Mouse (Mus musculus) liver, adult 2 months (tissue): ENCODE results near the gene Fap. TPM values are rescaled to one million over a fixed set of nuclear protein-coding genes. Genes with fewer than 3 reads are reported as not detected.
A peak's percentile ranks its signal among the peaks of the same experiment; 100 is the strongest.

Experiments used
- DNase-seq: peaks from one replicate; pipeline ENCODE4 v3.0.0-alpha.2; 2011; ENCODE audit warnings: low read depth, low spot score; ENCODE audit errors: extremely low read depth
- H3K27ac ChIP-seq: fragments of 200-500 bp; replicated peaks from 2 replicates; pipeline ENCODE4 v1.5.1; 2012; ENCODE audit warnings: low read depth, mild to moderate bottlenecking, control low read depth, inconsistent platforms, low read length; ENCODE audit not compliant: insufficient read depth
- H3K27me3 ChIP-seq: fragments of 200-500 bp; 2 replicates; pipeline ENCODE4 v1.6.1; 2012; ENCODE audit warnings: mild to moderate bottlenecking, moderate library complexity, low read length, inconsistent platforms; ENCODE audit not compliant: control insufficient read depth, insufficient read depth
- H3K36me3 ChIP-seq: fragments of 200-500 bp; 2 replicates; pipeline ENCODE4 v1.6.1; 2012; ENCODE audit warnings: low read length, inconsistent platforms; ENCODE audit not compliant: control insufficient read depth, insufficient read depth
- H3K4me1 ChIP-seq: fragments of 200-500 bp; 2 replicates; pipeline ENCODE4 v1.6.1; 2011; ENCODE audit warnings: low read length; ENCODE audit not compliant: control insufficient read depth, insufficient read depth
- H3K4me3 ChIP-seq: fragments of 200-500 bp; 2 replicates; pipeline ENCODE4 v1.5.1; 2011; ENCODE audit warnings: low read depth, mild to moderate bottlenecking, control low read depth, low read length, moderate library complexity; ENCODE audit not compliant: insufficient read depth
- H3K79me2 ChIP-seq: fragments of 200-500 bp; 2 replicates; pipeline ENCODE4 v1.6.1; 2012; ENCODE audit warnings: inconsistent platforms, mild to moderate bottlenecking, low read length, moderate library complexity; ENCODE audit not compliant: control insufficient read depth, insufficient read depth
- H3K9ac ChIP-seq: fragments of 200-500 bp; 2 replicates; pipeline ENCODE4 v1.6.1; 2012; ENCODE audit warnings: low read depth, mild to moderate bottlenecking, control low read depth, inconsistent platforms, low read length
- CTCF ChIP-seq: fragments of 200-500 bp; IDR thresholded peaks from 2 replicates; pipeline ENCODE4 v1.5.1; 2011; ENCODE audit warnings: low read depth, low read length, control low read depth
- POLR2A ChIP-seq: fragments of 200-500 bp; IDR thresholded peaks from 2 replicates; pipeline ENCODE4 v1.6.1; 2011; ENCODE audit warnings: low read length, control low read depth; ENCODE audit not compliant: insufficient read depth; ENCODE audit errors: extremely low read depth
- WGBS: fragments of 180-500 bp; shearing (Covaris S2); methylation state at CpG from one replicate; pipeline ENCODE4 v1.1.7; 2018; 5-methylcytosine and 5-hydroxymethylcytosine counted together
- polyA plus RNA-seq: library from polyadenylated mRNA; depleted of rRNA; stranded (reverse); fragments of >200 nt; gene quantifications from 2 replicates; pipeline ENCODE4 v1.2.3, GENCODE M21; 2012
- total RNA-seq: library from RNA; depleted of rRNA; stranded (reverse); fragments of >200 nt; gene quantifications from 2 replicates; pipeline ENCODE4 v1.2.3, GENCODE M21; 2014

The Fap gene
- total and polyA plus RNA-seq, 2 experiments: 0.20 to 0.74 TPM

DNA sequence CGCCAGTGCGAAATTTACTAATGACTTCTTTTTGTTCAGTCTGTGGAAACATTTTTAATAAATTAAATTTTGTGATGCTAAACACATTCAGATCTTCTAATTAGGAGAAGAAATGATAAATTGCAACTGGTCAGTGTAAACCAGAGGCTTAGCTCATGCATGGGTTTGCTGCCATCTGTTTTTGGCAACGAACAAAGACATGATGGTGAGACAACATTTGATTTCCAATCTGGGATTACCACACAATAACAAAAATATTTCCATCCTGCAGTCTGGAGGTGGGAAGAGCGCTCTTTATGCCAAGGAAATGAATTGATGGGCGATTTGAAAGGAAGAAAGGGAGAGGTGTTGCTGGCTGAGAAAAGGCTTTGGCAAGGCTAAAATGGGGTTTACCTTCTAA lies 29.7 kb upstream of the Fap start:
- Histone ChIP-seq H3K4me3 (no peak overlapping the region), H3K27me3 (no peaks in the 10 kb centered on the region), H3K79me2 (no peaks in the 10 kb centered on the region), H3K4me1 (no peaks in the 10 kb centered on the region), H3K27ac (no peak overlapping the region), H3K9ac (no peak overlapping the region), H3K36me3 (peaks cover 60% of the 10 kb centered on the region)
- TF ChIP-seq CTCF: no peak
- no peak for TF ChIP-seq POLR2A
- DNase-seq: no peak
- WGBS: 90% methylated on average over 5 of the region's 5 CpGs

DNA sequence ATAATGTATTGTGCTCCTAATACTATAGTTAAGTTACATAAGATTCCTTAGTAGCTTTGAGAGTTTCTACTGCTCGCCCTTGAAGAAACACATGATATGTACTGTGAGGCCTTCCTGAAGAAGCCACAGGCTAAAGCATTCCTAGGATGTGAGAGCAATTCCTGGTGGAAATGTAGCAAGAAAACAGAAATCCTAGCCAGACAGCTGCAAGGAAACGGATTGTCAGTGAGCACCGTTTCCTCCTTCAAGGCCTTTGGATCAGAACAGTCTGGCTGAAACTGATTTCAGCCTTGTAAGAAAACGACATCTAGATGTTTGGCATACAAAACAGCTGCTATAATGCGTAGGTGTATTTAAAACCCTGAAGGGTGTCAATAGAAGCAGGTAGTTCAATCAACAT lies 22.7 kb upstream of the Fap start:
- H3K4me1 ChIP-seq: no peaks in the 10 kb centered on the region
- no peak overlapping the region for H3K9ac ChIP-seq
- H3K36me3 ChIP-seq: peaks cover 47% of the 10 kb centered on the region
- no peak for TF ChIP-seq CTCF
- no peak for TF ChIP-seq POLR2A
- no peaks in the 10 kb centered on the region for H3K27me3 ChIP-seq
- H3K79me2 ChIP-seq: no peaks in the 10 kb centered on the region
- 91% methylated on average over 5 of the region's 5 CpGs for WGBS
- no peak overlapping the region for H3K27ac ChIP-seq
- no peak overlapping the region for H3K4me3 ChIP-seq
- DNase-seq: no peak

DNA sequence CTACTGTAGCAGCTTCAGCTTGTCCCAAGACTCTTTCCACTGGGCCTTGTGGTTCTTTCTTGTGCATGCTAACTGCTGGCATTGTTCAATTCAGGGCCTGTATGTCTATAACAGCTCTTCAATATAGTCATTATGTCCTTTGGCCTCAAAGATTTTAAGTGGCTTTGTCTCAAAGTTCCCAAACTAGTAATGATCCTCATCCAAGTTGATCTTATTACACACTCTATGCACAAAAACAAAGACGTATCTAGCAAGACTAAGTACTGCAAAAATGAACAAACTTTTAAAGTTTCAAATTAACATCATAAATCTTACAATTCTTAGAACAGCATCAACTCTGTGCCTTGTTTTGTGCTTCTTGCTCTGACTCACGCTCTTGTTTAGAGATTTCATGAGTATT lies 20.6 kb upstream of the Fap start:
- Histone ChIP-seq H3K4me1 (no peaks in the 10 kb centered on the region), H3K9ac (no peak overlapping the region), H3K79me2 (no peaks in the 10 kb centered on the region), H3K27ac (no peak overlapping the region), H3K36me3 (peaks cover 41% of the 10 kb centered on the region), H3K4me3 (no peak overlapping the region), H3K27me3 (no peaks in the 10 kb centered on the region)
- 96% methylated on average over 2 of the region's 2 CpGs for WGBS
- no peak for DNase-seq
- TF ChIP-seq CTCF: no peak
- TF ChIP-seq POLR2A: no peak

DNA sequence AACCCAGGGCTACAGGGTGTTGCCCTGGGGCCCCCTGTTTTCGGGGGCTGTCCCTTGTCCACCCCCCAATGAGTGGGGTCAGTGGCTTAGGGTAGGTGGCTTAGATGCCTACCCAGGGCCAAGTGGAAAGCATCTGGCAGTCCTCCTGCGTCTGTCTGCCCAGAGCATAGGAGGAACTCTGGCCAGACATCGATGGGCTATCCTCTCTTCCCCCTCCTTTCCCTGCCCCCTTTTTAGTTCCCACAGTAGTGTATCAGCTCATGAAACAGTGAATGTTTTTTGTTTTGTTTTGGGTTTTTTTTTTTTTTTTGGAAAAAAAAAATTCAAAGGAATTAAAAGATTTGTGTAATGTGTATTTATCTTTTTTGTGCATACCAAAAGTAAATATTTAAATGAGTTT lies 17.7 kb upstream of the Fap start:
- no peak overlapping the region for H3K4me3 ChIP-seq
- DNase-seq: no peak
- no peak overlapping the region for H3K27ac ChIP-seq
- peaks cover 19% of the 10 kb centered on the region for H3K36me3 ChIP-seq
- 87% methylated on average over 3 of the region's 3 CpGs for WGBS
- H3K79me2 ChIP-seq: no peaks in the 10 kb centered on the region
- H3K27me3 ChIP-seq: no peaks in the 10 kb centered on the region
- no peak for TF ChIP-seq POLR2A
- TF ChIP-seq CTCF: no peak
- H3K9ac ChIP-seq: no peak overlapping the region
- H3K4me1 ChIP-seq: no peaks in the 10 kb centered on the region

DNA sequence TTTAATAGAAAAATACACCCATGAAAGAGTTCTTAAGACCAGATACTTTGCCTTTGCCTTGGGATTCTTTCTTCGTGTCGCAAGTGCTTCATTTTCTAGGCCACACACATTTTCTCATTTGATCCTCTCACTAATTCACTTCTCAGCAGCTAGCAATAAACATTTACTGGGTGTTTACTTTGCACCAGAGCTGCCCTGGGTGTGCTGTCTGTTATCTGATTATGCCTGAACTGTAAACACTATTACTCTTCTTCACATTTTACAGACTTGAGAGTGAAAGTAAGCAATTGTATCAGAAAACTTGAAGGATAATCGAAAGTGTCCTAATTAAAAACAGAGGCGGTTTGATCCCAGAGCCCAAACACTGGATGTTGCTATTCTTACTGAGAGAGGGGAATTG lies 15.5 kb upstream of the Fap start:
- Histone ChIP-seq H3K4me1 (no peaks in the 10 kb centered on the region), H3K27me3 (no peaks in the 10 kb centered on the region), H3K79me2 (no peaks in the 10 kb centered on the region), H3K27ac (no peak overlapping the region), H3K9ac (no peak overlapping the region), H3K36me3 (peaks cover 4% of the 10 kb centered on the region), H3K4me3 (no peak overlapping the region)
- peak; percentile 5 for DNase-seq
- WGBS: 59% methylated on average over 4 of the region's 4 CpGs
- no peak for TF ChIP-seq CTCF
- no peak for TF ChIP-seq POLR2A

DNA sequence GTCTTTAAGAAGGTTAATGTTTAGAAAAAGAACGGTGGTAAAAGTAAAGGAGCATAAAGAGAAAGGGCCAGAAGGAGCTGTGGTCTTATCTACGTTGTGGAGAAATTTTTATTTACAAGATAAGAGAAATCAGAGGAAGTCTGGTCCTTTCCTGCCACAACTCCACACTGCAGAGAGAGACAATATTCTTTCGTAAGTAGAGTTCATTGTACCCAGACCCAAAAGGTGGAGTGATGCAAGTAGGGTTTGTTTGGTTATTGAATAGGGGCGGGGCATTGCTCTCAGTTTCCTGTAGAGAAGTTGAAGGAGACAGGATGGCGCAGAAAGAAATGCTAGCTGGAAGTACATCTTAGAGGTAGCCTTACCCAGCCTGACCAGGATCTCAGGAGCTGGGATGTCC lies 11.9 kb upstream of the Fap start:
- no peaks in the 10 kb centered on the region for H3K4me1 ChIP-seq
- no peak overlapping the region for H3K27ac ChIP-seq
- TF ChIP-seq POLR2A (no peak), CTCF (no peak)
- no peak overlapping the region for H3K4me3 ChIP-seq
- 44% methylated on average over 5 of the region's 5 CpGs for WGBS
- peak; percentile 57 for DNase-seq
- H3K9ac ChIP-seq: no peak overlapping the region
- H3K79me2 ChIP-seq: no peaks in the 10 kb centered on the region
- no peaks in the 10 kb centered on the region for H3K27me3 ChIP-seq
- no peaks in the 10 kb centered on the region for H3K36me3 ChIP-seq
